Mouse (Mus musculus) spleen, postnatal 14 days (tissue): ENCODE data around the gene Pnpla7.

ENCODE experiments used
- DNase-seq, 2 experiments: peaks; one replicate each; pipeline ENCODE4 v3.0.0; 2021 to 2022; ENCODE audit warnings: low spot score in 2 of 2

Pnpla7 gene

GRCm38 (mm10) chr2:24987762-24988161 lies 11.9 kb downstream of the Pnpla7 start:
- no peak for DNase-seq

GRCm38 (mm10) chr2:24995332-24995731 lies 19.5 kb downstream of the Pnpla7 start:
- no peak for DNase-seq

GRCm38 (mm10) chr2:24996471-24996870 lies 20.6 kb downstream of the Pnpla7 start:
- no peak for DNase-seq

GRCm38 (mm10) chr2:25000544-25001235 lies 24.9 kb downstream of the Pnpla7 start:
- peak in 1 of 2 experiments; percentile 18 for DNase-seq

- no peak for DNase-seq
Measured at GRCm38 (mm10) chr2:25003946-25004786, 28.3 kb downstream of the Pnpla7 start.

- DNase-seq, result no peak
Measured at GRCm38 (mm10) chr2:25006767-25007166, 30.9 kb downstream of the Pnpla7 start.

GRCm38 (mm10) chr2:25008250-25008649 lies 32.4 kb downstream of the Pnpla7 start:
- peak in 1 of 2 experiments; percentile 19 for DNase-seq

- no peak for DNase-seq
Measured at GRCm38 (mm10) chr2:25022678-25023077, 46.8 kb downstream of the Pnpla7 start.

- DNase-seq, result no peak
Measured at GRCm38 (mm10) chr2:25025109-25025508, 49.3 kb downstream of the Pnpla7 start.

GRCm38 (mm10) chr2:25034994-25035393 lies 59.2 kb downstream of the Pnpla7 start:
- DNase-seq, result no peak

GRCm38 (mm10) chr2:25040089-25040488 lies 64.3 kb downstream of the Pnpla7 start:
- DNase-seq, result no peak

- DNase-seq, result no peak
Measured at GRCm38 (mm10) chr2:25050921-25051320, 75.1 kb downstream of the Pnpla7 start.

- no peak for DNase-seq
Measured at GRCm38 (mm10) chr2:25051450-25051849, 75.6 kb downstream of the Pnpla7 start.

- no peak for DNase-seq
Measured at GRCm38 (mm10) chr2:25053101-25053500, 77.3 kb downstream of the Pnpla7 start.

- peak; percentile 65 to 74 for DNase-seq
Measured at GRCm38 (mm10) chr2:25054221-25055067, 78.6 kb downstream of the Pnpla7 start, which contains the start of gene Nsmf. TSS of gene Nsmf (plus strand) at chr2:25054355.

- DNase-seq, result no peak
Measured at GRCm38 (mm10) chr2:25055068-25055405, 79.2 kb downstream of the Pnpla7 start.

- no peak for DNase-seq
Measured at GRCm38 (mm10) chr2:25055409-25056155, 79.7 kb downstream of the Pnpla7 start.

GRCm38 (mm10) chr2:25058926-25059325 lies 83.1 kb downstream of the Pnpla7 start:
- no peak for DNase-seq

- DNase-seq, result no peak
Measured at GRCm38 (mm10) chr2:25063523-25063922, 87.7 kb downstream of the Pnpla7 start.

- no peak for DNase-seq
Measured at GRCm38 (mm10) chr2:25064285-25064684, 88.5 kb downstream of the Pnpla7 start.

- no peak for DNase-seq
Measured at GRCm38 (mm10) chr2:25065537-25065936, 89.7 kb downstream of the Pnpla7 start.
